Mouse (Mus musculus): ENCODE results near the gene Mad1l1.

GRCm38 (mm10) chr5:140082204-140082812 is 239.0 kb downstream of the Mad1l1 start:
- no peak for TF ChIP-seq POLR2A (IDR thresholded peaks at IDR 0.05; ENCODE audit: low read depth, low read length)
- TF ChIP-seq CTCF (IDR thresholded peaks at IDR 0.05; ENCODE audit: borderline replicate concordance, insufficient read depth, low read length) = no peak

Data from embryonic fibroblast, embryonic 13.5 days (primary cell).